Mouse (Mus musculus): Measurements from ENCODE around the gene Tmem199.
"Not testable (repeated sequence)": the region's sequence is repeated elsewhere in the genome, so short reads cannot be mapped to it uniquely, and the experiment has no call there.

Gene Tmem199

DNA sequence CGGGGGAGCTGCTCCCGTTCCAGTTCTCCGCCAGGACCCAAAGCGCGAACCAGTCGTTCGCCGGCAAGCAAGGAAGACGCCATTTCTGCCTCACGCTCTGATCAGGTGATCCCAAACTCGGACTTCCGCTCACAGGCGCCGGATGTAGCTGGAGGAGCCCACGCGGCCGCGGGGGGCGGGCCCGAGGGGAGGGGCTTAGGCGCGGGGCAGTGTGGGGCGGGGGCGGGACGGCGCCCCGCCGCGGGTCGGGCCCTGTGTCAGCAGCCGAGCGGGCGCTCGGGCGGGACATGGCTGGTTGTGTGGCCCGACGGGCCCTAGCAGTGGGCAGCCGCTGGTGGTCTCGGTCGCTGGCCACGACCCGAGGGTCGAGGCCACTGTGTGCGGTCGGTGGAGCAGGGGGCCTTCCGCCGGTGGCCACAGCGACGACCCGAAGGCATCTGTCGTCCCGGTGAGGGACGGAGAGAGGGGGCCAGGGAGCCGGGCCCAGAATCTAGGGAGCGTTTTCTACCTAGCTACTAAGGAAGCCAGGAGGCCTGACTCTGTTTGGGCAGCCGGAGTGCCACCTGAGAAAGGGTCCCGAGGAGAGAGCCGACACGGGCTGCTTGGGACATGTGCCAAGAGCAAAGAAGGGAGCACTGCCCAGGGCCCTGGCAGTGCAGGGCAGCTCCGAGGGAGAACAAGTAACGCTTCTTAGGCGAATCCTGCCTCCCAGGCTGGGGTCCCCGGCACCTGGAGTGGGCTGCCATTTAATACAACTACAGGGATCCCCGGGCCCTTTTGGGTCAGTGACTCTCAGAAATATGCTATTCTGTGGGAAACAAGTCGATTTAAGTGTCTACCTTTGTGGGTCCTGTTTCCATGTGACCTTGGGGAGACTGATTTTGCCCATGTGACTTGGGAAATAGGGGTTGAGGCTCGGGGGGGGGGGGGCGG lies at the start of gene Tmem199, which contains the start of gene Poldip2:
TSS of gene Tmem199 (minus strand) at position 148 of the 933 bp plus-strand sequence.
TSS of gene Poldip2 (plus strand) at position 169 of the 933 bp plus-strand sequence.
- peak; percentile 92 to 96 for DNase-seq

DNA sequence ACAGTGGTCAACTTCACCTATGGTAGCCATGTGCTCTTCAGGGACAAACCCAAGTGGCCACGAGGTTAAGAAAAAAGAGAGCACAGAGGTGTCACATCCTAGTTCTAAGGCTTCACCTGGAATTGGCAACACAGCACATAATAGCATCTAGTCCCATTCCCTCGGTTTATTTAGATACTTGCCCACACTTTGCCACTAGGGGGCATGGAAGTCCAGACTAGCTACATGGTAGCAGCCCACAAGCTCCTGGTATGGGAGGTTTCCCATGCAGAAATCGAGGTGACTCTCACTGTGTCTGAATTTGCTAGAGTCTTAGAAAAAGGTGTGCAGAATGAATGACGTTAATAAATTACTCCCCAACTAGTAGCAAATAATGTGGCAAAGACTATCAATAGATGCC lies 48.5 kb upstream of the Tmem199 start:
- peak; percentile 63 to 84 for DNase-seq

DNA sequence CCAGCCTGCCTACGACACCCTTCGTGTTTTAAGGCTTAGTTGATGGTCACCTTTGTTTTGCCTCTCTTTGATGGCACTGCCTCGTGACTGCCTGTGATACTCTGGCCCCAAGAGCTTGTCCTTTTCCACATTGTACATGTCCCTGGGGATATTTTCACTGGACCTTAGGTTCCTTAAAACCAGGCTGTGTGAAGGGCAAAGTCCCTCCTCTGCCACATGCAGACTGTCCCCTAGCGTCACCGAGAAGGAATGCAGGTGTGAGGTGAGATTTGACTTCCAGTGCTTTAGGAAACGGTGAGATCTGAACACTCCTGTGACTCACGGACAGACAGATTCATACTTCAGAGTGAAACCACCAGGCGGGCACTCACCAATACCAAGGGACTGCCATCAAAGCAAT lies 45.3 kb upstream of the Tmem199 start:
- peak in 1 of 2 experiments; percentile 35 for DNase-seq

DNA sequence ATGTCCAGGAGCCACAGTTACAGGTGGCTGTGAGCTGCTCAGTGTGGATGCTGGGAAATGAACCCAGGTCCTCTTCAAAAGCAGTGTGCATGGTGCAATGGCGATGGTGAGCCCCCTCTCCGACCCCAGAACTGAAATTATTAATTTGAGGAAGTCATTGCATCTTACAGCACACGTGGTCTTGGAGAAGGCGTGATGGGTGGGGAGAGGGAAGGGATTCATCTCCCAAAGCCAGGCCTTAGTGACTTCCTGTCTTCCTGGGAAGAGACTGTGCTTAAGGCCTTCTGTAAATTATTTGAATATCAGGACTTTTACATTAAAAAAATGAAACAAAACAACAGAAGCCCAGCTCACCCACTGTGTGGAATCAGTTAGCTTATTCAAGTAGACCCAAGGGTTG lies 44.1 kb upstream of the Tmem199 start:
- no peak for DNase-seq

DNA sequence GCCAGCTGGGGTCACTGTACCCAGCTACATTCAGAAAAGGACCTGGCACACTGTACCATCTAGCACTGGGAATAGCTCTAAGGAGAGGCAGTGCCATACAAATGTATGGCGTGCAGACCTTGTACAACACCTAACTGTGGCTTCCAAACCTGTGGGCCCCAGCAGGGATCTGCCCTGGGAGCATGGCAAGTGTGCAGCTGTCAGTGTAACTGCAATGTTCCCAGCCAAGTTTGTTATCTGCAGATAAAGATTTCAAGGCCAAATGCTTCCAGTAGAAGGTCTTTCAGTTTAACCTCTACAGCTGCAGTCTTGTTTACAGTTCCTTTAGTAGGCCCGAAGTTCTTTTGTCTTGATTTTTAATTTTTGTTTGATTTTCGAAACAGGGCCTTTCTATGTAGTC lies 43.7 kb upstream of the Tmem199 start:
- DNase-seq = no peak

DNA sequence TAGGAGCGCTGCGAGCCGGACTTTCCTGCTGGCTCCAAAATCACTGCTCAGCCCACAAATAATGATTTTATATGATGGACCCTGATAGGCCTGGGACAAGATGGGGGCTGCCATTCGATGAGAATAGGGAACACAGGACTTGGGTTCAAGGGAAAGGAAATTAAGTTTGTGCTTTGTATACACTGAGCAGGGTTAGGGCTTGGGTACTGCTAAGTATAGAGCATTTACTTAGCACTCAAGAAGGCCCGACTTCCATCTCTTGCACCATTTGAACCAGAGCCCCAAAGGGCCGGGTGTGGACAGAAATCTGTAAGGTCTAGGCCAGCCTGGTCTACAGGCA lies 39.1 kb upstream of the Tmem199 start:
- DNase-seq = no peak

DNA sequence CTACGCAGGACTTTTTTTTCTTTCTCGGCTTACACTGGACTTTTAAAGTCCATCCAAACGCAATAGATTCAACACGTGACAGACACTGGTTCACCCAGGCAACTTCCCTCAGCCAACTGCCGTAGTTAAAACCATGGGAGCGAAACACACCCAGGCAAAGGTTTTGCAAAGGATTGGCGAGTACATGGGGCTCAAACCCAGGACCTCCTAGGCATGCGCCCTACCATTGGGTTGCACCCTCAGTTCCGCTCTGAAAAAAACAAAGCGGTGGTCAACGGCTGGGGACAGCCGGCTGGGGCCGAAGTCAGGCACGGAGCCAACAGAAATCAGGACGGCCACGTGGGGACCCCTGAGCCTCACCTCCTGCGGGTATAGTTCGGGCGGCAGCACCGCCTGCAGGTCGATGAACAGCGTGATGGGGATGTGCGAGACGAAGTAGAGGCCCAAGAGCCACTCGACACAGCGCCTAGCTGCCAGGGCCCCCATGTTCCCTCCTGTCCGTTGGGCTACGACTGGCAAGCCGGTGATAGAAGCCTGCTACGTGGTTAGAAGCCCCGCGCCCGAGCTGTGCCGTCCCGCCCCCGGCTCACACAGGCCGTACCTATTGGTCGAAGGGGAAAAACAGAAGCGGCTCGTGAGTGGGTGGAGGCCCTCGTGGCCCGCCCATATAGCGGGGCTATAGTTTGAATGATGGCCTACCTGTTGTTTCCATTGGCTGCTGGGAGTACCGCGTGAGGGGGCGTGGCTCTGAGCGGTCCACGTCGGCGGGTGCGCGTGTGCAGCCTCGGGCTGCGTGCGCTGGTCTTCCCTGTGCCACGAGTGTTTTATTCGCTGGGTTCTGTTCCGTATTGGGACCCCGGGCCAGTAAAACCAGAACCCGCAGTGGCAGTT lies 38.4 kb upstream of the Tmem199 start, which contains the start of gene Tmem97:
TSS of gene Tmem97 (minus strand) at position 610 of the 891 bp plus-strand sequence.
- DNase-seq = peak; percentile 94 to 97

DNA sequence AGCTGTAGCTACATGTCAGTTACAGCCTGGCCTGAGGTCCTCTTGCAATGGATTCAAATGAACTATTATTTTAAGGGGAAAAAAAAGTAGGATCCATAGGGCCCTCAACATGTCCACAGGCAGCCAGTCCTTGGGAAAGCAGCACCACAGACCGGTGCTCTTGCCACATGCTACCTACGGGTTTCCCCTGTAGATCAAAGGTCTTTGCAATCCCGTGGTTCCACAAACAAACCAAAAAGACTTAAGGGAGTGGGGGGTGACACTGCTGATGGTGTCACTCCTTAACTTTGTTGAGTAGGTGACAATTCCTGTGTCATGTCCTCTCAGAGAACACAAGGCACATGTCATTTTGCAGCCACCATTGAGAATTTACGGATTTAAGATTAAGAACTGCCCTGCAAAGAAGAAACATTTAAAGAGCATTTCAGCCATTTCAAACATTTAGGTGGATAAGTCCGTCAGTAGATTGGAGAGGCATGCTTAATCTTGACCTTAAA lies 37.6 kb upstream of the Tmem199 start:
- no peak for DNase-seq

DNA sequence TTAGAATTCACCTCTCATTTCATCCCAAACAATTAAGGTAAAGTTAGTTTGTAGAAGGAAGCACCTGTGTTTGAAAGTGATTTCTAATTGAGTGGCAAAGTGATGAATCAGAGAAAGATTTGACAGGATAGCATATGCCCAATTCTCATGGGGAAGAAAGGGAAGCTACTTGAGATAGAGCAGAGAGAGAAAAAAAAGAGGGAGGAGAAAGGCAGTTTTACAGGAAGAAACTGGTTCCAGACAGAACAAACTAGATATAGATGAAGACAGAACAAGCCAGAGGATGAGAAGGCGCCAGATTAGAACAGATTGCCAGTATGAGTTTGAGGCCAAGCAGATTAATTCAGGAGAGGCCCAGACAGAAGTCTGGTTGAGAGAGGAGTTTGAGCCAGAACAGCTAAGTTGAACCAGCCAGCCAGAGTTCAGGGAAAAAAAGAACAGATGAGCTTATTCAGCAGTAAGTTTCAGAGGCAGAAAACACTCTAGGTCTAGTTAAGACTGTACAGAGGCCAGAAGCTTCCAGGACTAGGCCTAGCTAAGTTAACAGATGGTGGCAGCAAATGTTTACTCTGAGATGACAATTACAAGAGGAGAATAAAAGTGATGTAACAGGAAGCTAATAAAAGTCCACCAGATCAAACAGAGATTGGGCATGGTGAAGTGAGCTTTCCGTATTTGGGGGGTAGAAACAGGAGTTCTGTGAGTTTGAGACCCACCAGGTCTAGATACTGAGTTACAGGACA lies 35.9 kb upstream of the Tmem199 start:
- no peak for DNase-seq

DNA sequence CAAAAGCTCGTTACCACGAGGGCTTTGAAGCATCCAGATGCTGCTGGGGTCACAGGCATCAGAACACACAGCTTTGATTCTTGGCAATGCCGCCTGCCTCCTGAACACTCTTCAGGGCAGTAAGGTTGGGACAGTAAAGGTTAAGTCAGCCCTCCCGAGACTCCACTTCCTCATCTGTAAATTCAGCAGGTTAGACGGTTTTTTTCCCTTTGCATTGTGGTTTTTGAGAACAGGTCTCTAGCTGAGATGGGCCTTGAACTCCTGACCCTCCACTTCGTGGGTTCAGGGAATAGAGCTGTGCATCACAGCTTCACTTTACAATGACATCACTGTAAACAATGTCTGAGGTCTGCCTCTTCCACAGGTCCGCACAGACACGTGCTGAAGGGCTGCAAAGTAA lies 33.2 kb upstream of the Tmem199 start:
- no peak for DNase-seq

DNA sequence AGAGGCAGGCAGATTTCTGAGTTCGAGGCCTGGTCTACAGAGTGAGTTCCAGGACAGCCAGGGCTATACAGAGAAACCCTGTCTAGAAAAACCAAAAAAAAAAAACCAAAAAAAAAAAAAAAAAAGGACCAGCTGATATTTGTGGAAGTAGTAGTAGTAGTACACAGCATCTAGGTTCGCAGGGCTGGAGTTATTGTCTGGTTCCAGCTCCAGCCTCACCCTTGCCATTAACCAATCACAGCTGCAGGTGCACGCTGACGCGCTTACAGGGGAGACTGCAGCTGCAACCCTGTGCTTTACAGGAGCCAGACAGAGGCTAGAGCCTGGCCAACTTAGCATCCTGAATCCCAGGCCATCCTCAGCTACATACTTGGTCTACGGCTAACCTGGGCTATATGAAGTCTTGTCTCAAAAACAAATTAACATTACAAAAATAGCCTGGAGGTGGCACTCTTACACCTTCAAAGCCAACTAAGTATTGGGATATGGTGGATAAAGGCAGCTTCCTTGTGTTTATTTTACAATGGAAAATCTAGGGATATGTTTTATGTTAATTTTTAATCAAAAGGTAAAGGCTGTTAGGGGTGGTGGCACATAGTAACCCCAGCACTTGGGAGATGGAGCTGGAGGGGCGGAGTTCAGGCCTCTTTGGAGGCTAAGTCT lies 32.6 kb upstream of the Tmem199 start:
- no peak for DNase-seq

DNA sequence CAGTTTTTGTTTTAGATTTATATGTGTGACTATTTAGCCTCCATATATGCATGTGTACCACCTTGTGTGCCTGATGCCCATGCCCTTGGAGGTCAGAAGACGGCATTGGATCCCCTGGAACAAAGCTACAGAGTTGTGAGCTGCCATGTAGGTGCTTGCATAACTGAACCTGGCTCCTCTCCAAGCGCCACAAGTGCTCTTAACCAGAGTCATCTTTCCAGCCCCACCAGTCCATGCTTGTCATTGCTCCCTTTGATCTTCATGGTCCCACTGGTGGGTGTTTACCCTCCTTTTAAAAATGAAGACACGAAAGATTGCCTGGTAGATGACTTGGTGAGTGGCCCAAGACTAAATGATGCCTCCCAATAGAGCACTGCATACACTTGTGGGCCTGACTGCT lies 28.4 kb upstream of the Tmem199 start:
- DNase-seq = no peak

DNA sequence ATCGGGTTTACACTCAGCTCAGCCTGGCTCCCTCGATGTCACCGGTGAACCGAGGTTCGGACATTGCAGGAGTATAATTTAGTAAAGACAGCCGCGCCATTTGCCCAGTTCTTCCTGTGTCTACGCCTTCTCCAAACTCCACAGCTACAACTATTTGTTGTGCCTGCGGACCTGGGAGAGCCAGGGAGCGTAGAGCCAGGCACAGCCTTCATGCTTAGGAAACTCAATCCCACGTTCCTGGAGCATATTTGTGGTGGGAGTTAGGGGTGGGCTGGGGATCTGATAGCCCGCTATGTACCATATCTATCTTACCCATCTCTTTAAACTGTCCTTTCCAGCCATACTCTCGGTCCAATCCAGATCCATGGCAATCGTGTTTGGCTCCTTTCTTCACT lies 24.7 kb upstream of the Tmem199 start:
- no peak for DNase-seq

DNA sequence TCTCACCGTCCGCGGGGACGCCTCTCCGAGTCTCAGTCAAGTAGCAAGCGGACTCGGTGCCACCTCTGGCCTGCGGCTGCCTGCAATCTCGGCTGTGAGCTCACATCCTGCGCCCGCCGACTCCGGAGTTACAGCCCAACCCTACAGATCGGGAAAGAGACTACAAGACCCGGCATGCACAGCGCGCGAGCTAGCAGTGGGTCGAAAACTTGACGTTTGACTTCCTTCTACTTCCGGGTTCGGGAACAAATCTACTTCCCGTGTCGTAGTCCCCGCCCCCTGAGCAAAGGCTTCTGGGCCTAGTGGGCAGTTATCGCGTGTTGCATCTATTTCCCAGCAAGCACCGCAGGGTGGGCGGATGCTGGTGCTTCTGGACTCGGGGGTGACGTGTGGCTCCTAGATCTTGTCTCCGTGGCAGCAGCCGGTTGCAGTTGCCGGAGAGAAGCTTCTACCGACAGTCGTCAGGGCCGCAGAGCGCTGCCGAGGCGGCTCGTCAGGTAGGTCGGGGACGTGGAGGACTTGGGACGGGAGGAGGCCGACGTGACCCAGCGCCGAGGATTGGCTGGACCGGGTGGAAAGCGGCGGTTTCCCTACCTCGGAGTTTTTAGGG lies 24.2 kb upstream of the Tmem199 start, which contains the start of the genes Tnfaip1 and Ift20:
TSS of gene Tnfaip1 (minus strand) at position 253 of the 610 bp plus-strand sequence.
TSS of gene Ift20 (plus strand) at position 282 of the 610 bp plus-strand sequence.
- peak; percentile 95 to 98 for DNase-seq

DNA sequence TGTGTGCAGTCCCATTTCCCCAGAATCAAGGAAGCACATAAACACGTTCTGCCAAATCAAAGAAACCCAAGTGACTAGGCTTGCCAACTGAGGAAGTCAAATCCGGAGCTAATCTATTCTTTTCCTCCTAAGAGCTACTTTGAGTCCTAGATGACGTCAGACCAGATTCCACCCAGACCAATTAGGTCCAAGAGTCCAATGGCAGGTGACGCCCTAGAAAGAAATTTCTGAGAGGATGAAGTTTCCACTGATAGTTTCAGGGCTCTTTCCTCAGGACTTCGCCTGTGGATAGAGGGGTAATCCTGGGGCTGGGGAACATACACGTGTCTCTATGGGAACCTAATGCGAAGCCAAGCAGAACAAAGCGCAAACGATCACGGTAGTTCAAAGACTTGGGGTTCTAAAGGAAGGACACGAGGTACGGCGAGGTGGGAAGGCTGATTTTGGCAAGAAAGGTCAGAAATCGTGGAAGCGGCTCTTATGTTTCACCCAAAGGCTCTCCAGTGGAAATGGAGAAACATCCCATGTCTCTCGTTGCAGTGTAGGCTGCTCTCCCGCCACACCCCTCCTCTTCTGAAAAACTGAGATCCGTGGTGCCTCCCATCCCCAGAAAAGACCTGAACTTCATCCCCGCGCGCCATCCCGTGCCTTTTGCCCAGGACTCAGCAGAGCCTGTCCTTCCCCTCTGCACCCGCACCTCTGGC lies 23.6 kb upstream of the Tmem199 start:
- no peak for DNase-seq

DNA sequence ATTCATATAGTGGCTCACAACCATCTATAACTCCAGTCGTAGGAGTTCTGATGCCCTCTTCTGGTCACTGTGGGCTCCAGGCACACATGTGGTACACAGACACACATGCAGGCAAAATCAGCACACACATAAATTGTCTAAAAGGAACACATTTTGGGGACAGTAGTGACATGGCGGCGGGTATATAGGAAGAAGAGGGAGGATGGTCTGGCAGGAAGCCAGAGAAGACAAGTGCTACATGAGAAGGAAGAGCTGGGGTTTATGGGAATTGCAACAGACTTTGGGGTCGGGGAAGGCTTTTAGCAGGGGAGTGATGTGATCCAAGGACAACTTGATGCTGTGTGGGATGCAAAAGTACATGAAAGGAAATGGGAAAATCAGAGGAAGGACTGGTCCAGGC lies 22.5 kb upstream of the Tmem199 start:
- DNase-seq = no peak

DNA sequence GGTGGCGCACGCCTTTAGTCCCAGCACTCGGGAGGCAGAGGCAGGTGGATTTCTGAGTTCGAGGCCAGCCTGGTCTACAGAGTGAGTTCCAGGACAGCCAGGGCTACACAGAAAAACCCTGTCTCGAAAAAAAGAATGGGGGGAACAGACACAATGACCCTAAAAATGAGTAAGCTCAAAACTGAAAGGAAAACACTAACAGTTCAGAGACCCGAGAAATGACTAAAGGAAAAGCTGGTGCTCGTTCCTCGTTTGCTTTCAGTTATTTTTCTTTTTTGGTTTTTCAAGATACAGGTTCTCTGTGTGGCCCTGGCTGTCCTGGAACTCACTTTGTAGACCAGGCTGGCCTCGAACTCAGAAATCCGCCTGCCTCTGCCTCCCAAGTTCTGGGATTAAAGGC lies 19.5 kb upstream of the Tmem199 start:
- not testable (repeated sequence) for DNase-seq

DNA sequence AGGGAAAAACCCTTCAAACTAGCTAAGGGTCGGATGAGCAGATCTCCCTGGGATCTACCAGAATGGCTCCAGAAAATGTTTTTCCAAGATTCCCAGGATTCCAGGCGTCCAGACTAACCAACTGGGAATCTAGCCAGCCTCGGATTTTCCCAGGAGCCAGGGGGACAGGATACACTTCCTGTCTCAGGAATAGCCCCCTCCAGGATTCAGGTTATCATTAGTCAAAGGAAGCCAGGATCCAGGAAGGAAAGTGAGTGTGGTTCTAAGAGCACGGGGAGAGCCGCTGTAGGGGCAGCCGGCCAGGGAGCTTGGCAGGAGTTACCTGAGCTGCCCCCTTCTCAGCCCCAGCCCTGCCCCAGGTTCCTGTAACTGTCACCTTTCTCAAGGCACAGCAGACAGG lies 19.1 kb upstream of the Tmem199 start:
- no peak for DNase-seq

DNA sequence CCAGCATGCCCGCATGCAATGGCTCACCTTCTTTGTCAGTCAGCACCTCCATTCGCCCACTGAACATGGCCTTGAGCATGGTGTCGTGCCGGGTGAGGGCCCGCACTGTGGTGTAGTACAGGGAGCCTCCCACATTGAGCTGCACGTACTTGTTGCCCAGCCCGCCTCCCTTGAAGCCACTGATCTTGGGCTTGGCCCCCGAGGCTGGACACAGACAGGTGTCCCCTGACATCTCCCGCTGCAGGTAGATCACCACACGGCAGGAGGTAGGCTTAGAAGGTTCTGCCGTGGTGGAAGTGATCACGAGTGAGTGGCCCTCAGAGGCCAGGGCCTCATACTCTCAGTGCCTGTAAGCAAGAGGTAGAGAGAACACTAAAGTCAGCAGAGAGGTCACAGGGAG lies 18.0 kb upstream of the Tmem199 start:
- no peak for DNase-seq

DNA sequence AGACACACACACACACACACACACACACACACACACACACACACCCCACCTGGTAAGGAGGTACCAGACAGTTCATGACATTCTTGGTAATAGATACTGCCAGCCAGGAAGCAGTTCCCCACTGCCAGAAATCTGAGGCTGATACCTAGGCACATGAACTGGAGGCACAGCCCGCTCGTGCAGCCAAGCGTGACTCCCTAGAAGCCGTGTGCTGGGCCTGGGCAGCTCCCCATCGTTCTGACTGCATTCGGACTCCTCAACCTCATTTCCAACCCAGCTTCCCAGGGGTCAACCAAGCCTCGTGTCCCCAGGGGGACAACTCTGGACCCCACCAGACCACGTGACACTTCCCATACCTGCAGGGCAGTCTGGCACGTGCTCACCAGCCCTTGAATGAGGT lies 16.7 kb upstream of the Tmem199 start:
- no peak for DNase-seq

DNA sequence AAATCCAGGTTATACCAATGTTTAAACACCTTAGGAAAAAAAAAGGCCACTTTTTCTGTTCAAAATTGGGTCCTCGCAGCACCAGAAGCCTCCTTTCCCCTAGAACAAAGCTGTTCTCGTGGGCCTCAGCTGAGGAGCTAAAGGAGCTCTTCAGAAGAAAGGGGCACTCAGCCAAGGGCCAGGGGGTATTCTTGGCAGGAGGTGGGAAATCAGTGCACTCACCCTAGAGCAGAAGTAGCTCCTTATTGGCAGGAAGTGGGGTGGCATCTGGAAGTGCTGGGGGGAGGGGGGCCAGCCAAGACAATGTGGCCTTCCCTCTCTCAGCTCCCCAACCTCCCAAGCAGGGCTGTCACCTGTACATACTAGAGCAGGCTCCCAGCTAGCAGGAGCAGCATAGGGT lies 12.9 kb upstream of the Tmem199 start:
- DNase-seq = peak in 1 of 2 experiments; percentile 56

Measured in cerebellum, postnatal 25 days (tissue).